Mouse (Mus musculus) right cerebral cortex, postnatal 25 days (tissue): ENCODE data around the gene Strn4.

Experiments used
- DNase-seq: peaks from one replicate; pipeline ENCODE4 v3.0.0; 2022

Gene Strn4

GRCm38 (mm10) chr7:16811649-16812070, 4.0 kb upstream of the Strn4 start:
- DNase-seq: no peak

- DNase-seq: no peak
Observed at GRCm38 (mm10) chr7:16812505-16812904, 3.2 kb upstream of the Strn4 start.

- DNase-seq: peak; percentile 83
Observed at GRCm38 (mm10) chr7:16816078-16816474, 387 bp downstream of the Strn4 start.

- DNase-seq: peak; percentile 63
Observed at GRCm38 (mm10) chr7:16816475-16817122, 910 bp downstream of the Strn4 start, which contains the start of gene Fkrp. Fkrp (minus strand) TSS chr7:16816732.

GRCm38 (mm10) chr7:16817693-16818092, 2.0 kb downstream of the Strn4 start:
- no peak for DNase-seq

GRCm38 (mm10) chr7:16819794-16820193, 4.1 kb downstream of the Strn4 start:
- DNase-seq: no peak

- DNase-seq: no peak
Observed at GRCm38 (mm10) chr7:16820271-16820763, 4.6 kb downstream of the Strn4 start.

- no peak for DNase-seq
Observed at GRCm38 (mm10) chr7:16821091-16821490, 5.4 kb downstream of the Strn4 start.

GRCm38 (mm10) chr7:16821669-16822101, 6.0 kb downstream of the Strn4 start:
- peak; percentile 85 for DNase-seq

- DNase-seq: peak; percentile 85
Observed at GRCm38 (mm10) chr7:16823734-16824133, 8.0 kb downstream of the Strn4 start.

- no peak for DNase-seq
Observed at GRCm38 (mm10) chr7:16825785-16826184, 10.1 kb downstream of the Strn4 start.

GRCm38 (mm10) chr7:16826571-16826970, 10.9 kb downstream of the Strn4 start:
- DNase-seq: no peak

GRCm38 (mm10) chr7:16827274-16827673, 11.6 kb downstream of the Strn4 start:
- no peak for DNase-seq

- DNase-seq: no peak
Observed at GRCm38 (mm10) chr7:16830449-16830848, 14.8 kb downstream of the Strn4 start.

GRCm38 (mm10) chr7:16837916-16838803, 22.5 kb downstream of the Strn4 start:
- no peak for DNase-seq

- DNase-seq: no peak
Observed at GRCm38 (mm10) chr7:16838804-16839426, 23.2 kb downstream of the Strn4 start.

GRCm38 (mm10) chr7:16839427-16840108, 23.9 kb downstream of the Strn4 start:
- DNase-seq: no peak

- no peak for DNase-seq
Observed at GRCm38 (mm10) chr7:16840109-16840491, 24.4 kb downstream of the Strn4 start.

- DNase-seq: no peak
Observed at GRCm38 (mm10) chr7:16841078-16841477, 25.4 kb downstream of the Strn4 start.

GRCm38 (mm10) chr7:16841561-16842560, 26.2 kb downstream of the Strn4 start:
- DNase-seq: no peak

- peak; percentile 88 for DNase-seq
Observed at GRCm38 (mm10) chr7:16842645-16843063, 27.0 kb downstream of the Strn4 start, which contains the start of gene Prkd2. Prkd2 (plus strand) TSS chr7:16842902.
